Mouse (Mus musculus) cortical plate, adult 2 months (tissue): ENCODE results near the gene Luc7l3.

Experiments
- CTCF ChIP-seq: fragments of 200-500 bp; IDR thresholded peaks from 2 replicates; pipeline ENCODE4 v1.5.1; 2011; ENCODE audit warnings: mild to moderate bottlenecking, control low read depth, low read length; ENCODE audit not compliant: insufficient read depth; ENCODE audit errors: extremely low read depth
- POLR2A ChIP-seq: fragments of 200-500 bp; IDR thresholded peaks from 2 replicates; pipeline ENCODE4 v1.6.1; 2011; ENCODE audit warnings: mild to moderate bottlenecking, low read length, control low read depth; ENCODE audit not compliant: insufficient read depth; ENCODE audit errors: extremely low read depth

- TF ChIP-seq CTCF (no peak), POLR2A (no peak)
Measured at GRCm38 (mm10) chr11:94340948-94341933, 19.5 kb upstream of the Luc7l3 start.
